Mouse (Mus musculus): Measurements from ENCODE around the gene Hc. TPM values are rescaled to one million over a fixed set of nuclear protein-coding genes. Genes with fewer than 3 reads are reported as not detected.

Hc gene
- 0.92 and 1.2 TPM in 2 replicates for total RNA-seq (2012; rRNA removed)
- 0.72 and 0.74 TPM in 2 replicates for total RNA-seq (2014; rRNA removed)
- polyA plus RNA-seq (2012; ENCODE audit: insufficient read length, low read depth), result 0.91 and 1.1 TPM in 2 replicates

DNA sequence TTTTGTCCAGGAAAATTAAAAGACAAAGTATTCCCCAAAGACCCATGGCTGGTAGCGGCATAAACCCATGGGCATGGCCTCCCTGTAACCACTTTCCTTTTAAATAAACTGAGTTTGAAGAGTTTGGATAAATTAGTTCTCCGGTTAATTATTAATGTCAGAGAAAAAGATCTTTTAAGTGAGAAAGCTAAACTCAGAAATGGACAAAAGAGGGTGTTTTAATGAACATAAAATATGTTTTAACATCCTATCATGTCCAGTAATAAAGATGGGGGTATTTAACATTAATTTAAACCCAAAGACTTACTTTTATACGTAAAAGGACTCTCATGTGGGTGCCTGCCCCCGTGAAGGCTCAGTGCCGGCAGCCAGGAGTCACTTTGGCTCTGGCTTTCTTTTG, at the start of gene Hc:
Hc (minus strand) TSS at position 101 of the 400 bp plus-strand sequence.
- Histone ChIP-seq H3K79me2 (replicated peaks; ENCODE audit: control insufficient read depth, extremely low read depth, insufficient read depth, poor library complexity, severe bottlenecking) (no peaks in the 10 kb centered on the region), H3K36me3 (replicated peaks in 1 of 2; ENCODE audit: control insufficient read depth in 1 of 2, insufficient read depth in 1 of 2, low read length in 1 of 2) (no peaks in the 10 kb centered on the region), H3K4me2 (ENCODE audit: insufficient read depth, low read depth, poor library complexity, severe bottlenecking) (peak within 1 kb of the TSS; percentile 29; the same call in 1 of the 2 replicates), H3K27ac (ENCODE audit: insufficient read depth, low read depth) (no peak within 1 kb of the TSS), H3K4me1 (ENCODE audit: control insufficient read depth in 1 of 2, insufficient read depth in 2 of 2) (peaks cover 10 to 48% of the 10 kb centered on the region in 2 experiments; a peak in 3 of 4 replicates), H3K9ac (ENCODE audit: insufficient read depth, low read depth) (peak within 1 kb of the TSS; percentile 69; the same call in 1 of the 2 replicates), H3K27me3 (replicated peaks) (no peaks in the 10 kb centered on the region), H3K9me3 (replicated peaks; ENCODE audit: low read length) (no peaks in the 10 kb centered on the region), H3K4me3 (replicated peaks in 1 of 3; ENCODE audit: low read depth in 2 of 3, low read length in 2 of 3, poor library complexity in 1 of 3) (no peak within 1 kb of the TSS)
- dilution Hi-C loops (cut with MboI; ENCODE audit: extremely low pct_ligation_motif_present, extremely low pct_unique_long_range_greater_than_20kb, low sequenced_read_pairs), result no loop called here
- in situ Hi-C loops (cut with MboI; ENCODE audit: low pct_ligation_motif_present, low pct_unique_long_range_greater_than_20kb, low sequenced_read_pairs), result no loop called here
- no peak for TF ChIP-seq IRF4 (IDR thresholded peaks at IDR 0.05; ENCODE audit: low read depth, low read length)
- no peak for TF ChIP-seq SMC3 (IDR thresholded peaks at IDR 0.05; ENCODE audit: low read depth, low read length)
- TF ChIP-seq JUND (conservative IDR thresholded peaks at IDR 0.05; ENCODE audit: low read depth, low read length), result no peak
- no peak for TF ChIP-seq MAX (IDR thresholded peaks at IDR 0.05; ENCODE audit: low read length)
- TF ChIP-seq ETS1 (conservative IDR thresholded peaks at IDR 0.05; ENCODE audit: low read depth, low read length), result no peak
- no peak for TF ChIP-seq RAD21 (IDR thresholded peaks at IDR 0.05; ENCODE audit: low read depth, low read length)
- TF ChIP-seq POLR2A (IDR thresholded peaks at IDR 0.05; ENCODE audit: low read depth, low read length), result no peak
- no peak for TF ChIP-seq MYC (IDR thresholded peaks at IDR 0.05; ENCODE audit: low read depth, low read length)
- no peak for TF ChIP-seq KAT2A (IDR thresholded peaks at IDR 0.05; ENCODE audit: insufficient replicate concordance, low read length)
- TF ChIP-seq RCOR1 (conservative IDR thresholded peaks at IDR 0.05; ENCODE audit: low read depth, low read length), result no peak
- DNase-seq (ENCODE audit: extremely low read depth), result no peak

DNA sequence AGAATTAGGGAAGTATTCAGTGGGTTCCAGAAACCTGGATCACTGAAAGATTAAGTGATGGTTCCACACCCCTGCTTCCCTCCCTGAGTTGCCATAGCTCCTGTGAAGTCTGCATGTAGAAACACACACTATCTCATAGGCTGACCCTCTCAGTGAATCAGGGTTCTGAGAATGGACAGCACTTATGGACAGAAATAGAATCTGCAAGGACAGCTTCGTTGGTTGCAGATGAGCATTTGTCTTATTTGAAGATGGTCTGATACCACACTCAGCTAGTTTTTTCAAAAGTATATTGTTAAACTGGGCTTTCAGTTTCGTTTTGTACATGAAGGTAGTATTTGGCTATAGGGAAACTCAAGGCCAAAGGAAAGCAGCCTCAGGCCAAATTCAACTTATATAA, 49.3 kb upstream of the Hc start:
- Histone ChIP-seq H3K4me1 (ENCODE audit: control insufficient read depth in 1 of 2, insufficient read depth in 2 of 2) (peaks cover 0 to 33% of the 10 kb centered on the region in 2 experiments; a peak in 2 of 4 replicates), H3K36me3 (replicated peaks in 1 of 2; ENCODE audit: control insufficient read depth in 1 of 2, insufficient read depth in 1 of 2, low read length in 1 of 2) (peaks cover 14 to 32% of the 10 kb centered on the region in 2 experiments), H3K4me3 (replicated peaks in 1 of 3; ENCODE audit: low read depth in 2 of 3, low read length in 2 of 3, poor library complexity in 1 of 3) (peak overlapping the region; percentile 66 to 76 (median 66)), H3K27ac (ENCODE audit: insufficient read depth, low read depth) (peak overlapping the region; percentile 67), H3K27me3 (replicated peaks) (no peaks in the 10 kb centered on the region), H3K4me2 (ENCODE audit: insufficient read depth, low read depth, poor library complexity, severe bottlenecking) (peak overlapping the region; percentile 100), H3K9me3 (replicated peaks; ENCODE audit: low read length) (no peaks in the 10 kb centered on the region), H3K79me2 (replicated peaks; ENCODE audit: control insufficient read depth, extremely low read depth, insufficient read depth, poor library complexity, severe bottlenecking) (peaks cover 35% of the 10 kb centered on the region), H3K9ac (ENCODE audit: insufficient read depth, low read depth) (peak overlapping the region; percentile 76)
- in situ Hi-C loops (cut with MboI; ENCODE audit: low pct_ligation_motif_present, low pct_unique_long_range_greater_than_20kb, low sequenced_read_pairs), result loop anchor here (25.0 kb wide), 1 partner anchor 323 kb away; the partner anchor contains the start of gene Rabepk
- peak; percentile 55 for DNase-seq (ENCODE audit: extremely low read depth)
- dilution Hi-C loops (cut with MboI; ENCODE audit: extremely low pct_ligation_motif_present, extremely low pct_unique_long_range_greater_than_20kb, low sequenced_read_pairs), result no loop called here
- TF ChIP-seq RAD21 (IDR thresholded peaks at IDR 0.05; ENCODE audit: low read depth, low read length) (no peak), TBP (conservative IDR thresholded peaks at IDR 0.05; ENCODE audit: low read depth, low read length) (0 out of 2 replicates have a peak, but pooled peaks have one; percentile 12), MXI1 (IDR thresholded peaks at IDR 0.05; ENCODE audit: low read depth, low read length) (0 out of 2 replicates have a peak, but pooled peaks have one; percentile 15), IRF4 (IDR thresholded peaks at IDR 0.05; ENCODE audit: low read depth, low read length) (peak; percentile 69), SIN3A (IDR thresholded peaks at IDR 0.05; ENCODE audit: low read length) (peak; percentile 33; the same call in 1 of the 2 replicates), ZNF384 (IDR thresholded peaks at IDR 0.05; ENCODE audit: low read depth, low read length) (peak; percentile 63; the same call in 1 of the 2 replicates), CHD1 (IDR thresholded peaks at IDR 0.05; ENCODE audit: low read depth, low read length) (0 out of 2 replicates have a peak, but pooled peaks have one; percentile 30), EP300 (IDR thresholded peaks at IDR 0.05; ENCODE audit: low read length) (no peak), MEF2A (IDR thresholded peaks at IDR 0.05; ENCODE audit: borderline replicate concordance, low read depth, low read length) (peak; percentile 34; the same call in 1 of the 2 replicates), USF2 (conservative IDR thresholded peaks at IDR 0.05; ENCODE audit: low read depth, low read length) (no peak), UBTF (IDR thresholded peaks at IDR 0.05; ENCODE audit: low read depth, low read length) (no peak)
